Mouse (Mus musculus) MEL (cell line): ENCODE data around the gene Dusp1. TPM values are rescaled to one million over a fixed set of nuclear protein-coding genes. Genes with fewer than 3 reads are reported as not detected.

Source experiments
- DNase-seq: peaks from one replicate; pipeline ENCODE4 v3.0.0; 2011; ENCODE audit warnings: low read depth, low spot score
- H3K27ac ChIP-seq: 2 replicates; pipeline ENCODE4 v1.5.1; 2012; ENCODE audit warnings: low read depth, mild to moderate bottlenecking, control low read depth, low read length, moderate library complexity; ENCODE audit not compliant: control insufficient read depth
- H3K27me3 ChIP-seq, 2 experiments: fragments of 150-350 bp in 1 of 2; sonication (generic) in 1 of 2; 2 replicates each; pipeline ENCODE4 v1.6.1; 2012; ENCODE audit warnings: low read length in 2 of 2, mild to moderate bottlenecking in 2 of 2, improper control_type of control experiment in 1 of 2, moderate library complexity in 1 of 2; ENCODE audit not compliant: insufficient read depth in 2 of 2, control insufficient read depth in 1 of 2
- H3K36me3 ChIP-seq, 2 experiments: 2 replicates each; pipeline ENCODE4 v1.6.1; 2012 to 2014; ENCODE audit warnings: low read length in 2 of 2, improper control_type of control experiment in 1 of 2, inconsistent platforms in 1 of 2, mild to moderate bottlenecking in 1 of 2; ENCODE audit not compliant: insufficient read depth in 2 of 2, control insufficient read depth in 1 of 2
- H3K4me1 ChIP-seq, 2 experiments: fragments of 150-350 bp in 1 of 2; sonication (generic) in 1 of 2; 2 replicates each; pipeline ENCODE4 v1.6.1; 2012; ENCODE audit warnings: low read length in 2 of 2, improper control_type of control experiment in 1 of 2, mild to moderate bottlenecking in 1 of 2; ENCODE audit not compliant: insufficient read depth in 2 of 2, control insufficient read depth in 1 of 2
- H3K4me3 ChIP-seq, 2 experiments: fragments of 150-350 bp in 1 of 2; sonication (generic) in 1 of 2; 2 replicates each; pipeline ENCODE4 v1.5.1; 2012; ENCODE audit warnings: low read depth in 2 of 2, low read length in 2 of 2, mild to moderate bottlenecking in 2 of 2, moderate library complexity in 2 of 2, control low read depth in 1 of 2, improper control_type of control experiment in 1 of 2; ENCODE audit not compliant: control insufficient read depth in 1 of 2, insufficient read depth in 1 of 2
- H3K79me2 ChIP-seq: 2 replicates; pipeline ENCODE4 v1.6.1; 2012; ENCODE audit warnings: mild to moderate bottlenecking, low read length, moderate library complexity; ENCODE audit not compliant: control insufficient read depth, poor library complexity, insufficient read depth
- H3K9ac ChIP-seq: 2 replicates; pipeline ENCODE4 v1.6.1; 2012; ENCODE audit warnings: low read depth, mild to moderate bottlenecking, control low read depth, low read length, moderate library complexity; ENCODE audit not compliant: control insufficient read depth, poor library complexity, severe bottlenecking
- H3K9me3 ChIP-seq: fragments of 150-350 bp; sonication (generic); replicated peaks from 2 replicates; pipeline ENCODE4 v1.6.1; 2012; ENCODE audit warnings: mild to moderate bottlenecking, low read length, improper control_type of control experiment, moderate library complexity; ENCODE audit not compliant: insufficient read depth
- E2F4 ChIP-seq: IDR thresholded peaks from 2 replicates; pipeline ENCODE4 v1.6.1; 2011; ENCODE audit warnings: low read depth, low read length, improper control_type of control experiment, borderline replicate concordance
- EP300 ChIP-seq, 2 experiments: IDR thresholded peaks; 2 replicates each; pipeline ENCODE4 v1.6.1; 2011; ENCODE audit warnings: improper control_type of control experiment in 2 of 2, low read length in 2 of 2, low read depth in 1 of 2, mild to moderate bottlenecking in 1 of 2
- ETS1 ChIP-seq: IDR thresholded peaks from 2 replicates; pipeline ENCODE4 v1.6.1; 2012; ENCODE audit warnings: low read depth, mild to moderate bottlenecking, inconsistent platforms, low read length, improper control_type of control experiment, moderate library complexity
- MAX ChIP-seq: IDR thresholded peaks from 2 replicates; pipeline ENCODE4 v1.6.1; 2011; ENCODE audit warnings: low read length, improper control_type of control experiment
- MXI1 ChIP-seq: IDR thresholded peaks from 2 replicates; pipeline ENCODE4 v1.6.1; 2011; ENCODE audit warnings: mild to moderate bottlenecking, low read depth, low read length, improper control_type of control experiment
- POLR2A ChIP-seq, 2 experiments: IDR thresholded peaks; 2 replicates each; pipeline ENCODE4 v1.6.1; 2011 to 2012; ENCODE audit warnings: low read length in 2 of 2, mild to moderate bottlenecking in 2 of 2, control low read depth in 1 of 2, improper control_type of control experiment in 1 of 2, low read depth in 1 of 2, moderate library complexity in 1 of 2; ENCODE audit not compliant: control insufficient read depth in 1 of 2, insufficient read depth in 1 of 2, poor library complexity in 1 of 2
- POLR2AphosphoS2 ChIP-seq: IDR thresholded peaks from 2 replicates; pipeline ENCODE4 v1.6.1; 2011; ENCODE audit warnings: low read length, improper control_type of control experiment
- RAD21 ChIP-seq: IDR thresholded peaks from 2 replicates; pipeline ENCODE4 v1.6.1; 2011; ENCODE audit warnings: mild to moderate bottlenecking, low read depth, low read length, improper control_type of control experiment
- TCF12 ChIP-seq: IDR thresholded peaks from 2 replicates; pipeline ENCODE4 v1.6.1; 2014; ENCODE audit warnings: low read depth, mild to moderate bottlenecking, inconsistent platforms, low read length, improper control_type of control experiment, moderate library complexity
- USF1 ChIP-seq: IDR thresholded peaks from 2 replicates; pipeline ENCODE4 v1.6.1; 2014; ENCODE audit warnings: low read depth, mild to moderate bottlenecking, inconsistent platforms, low read length, improper control_type of control experiment, moderate library complexity
- ZC3H11A ChIP-seq: IDR thresholded peaks from 2 replicates; pipeline ENCODE4 v1.6.1; 2012; ENCODE audit warnings: low read depth, mild to moderate bottlenecking, inconsistent platforms, low read length, improper control_type of control experiment
- ZKSCAN1 ChIP-seq: IDR thresholded peaks from 2 replicates; pipeline ENCODE4 v1.6.1; 2012; ENCODE audit warnings: low read depth, mild to moderate bottlenecking, inconsistent platforms, low read length, improper control_type of control experiment, moderate library complexity
- polyA plus RNA-seq, 2 experiments: library from polyadenylated mRNA; stranded (reverse) in 1 of 2; unstranded in 1 of 2; fragments of >175 nt in 1 of 2; fragments of >200 nt in 1 of 2; gene quantifications; 2 replicates each; pipeline versions ENCODE4 v1.2.1 to v1.2.4; 2012; ENCODE audit warnings: low replicate concordance in 2 of 2, low read depth in 1 of 2; ENCODE audit not compliant: insufficient read length in 2 of 2, insufficient read depth in 1 of 2, missing spikeins in 1 of 2
- total RNA-seq: library from RNA; depleted of rRNA; stranded (reverse); fragments of 300-350 nt; gene quantifications from 2 replicates; pipeline ENCODE4 v1.2.3, GENCODE M21; 2012; rRNA removed

The Dusp1 gene
- total and polyA plus RNA-seq, 3 experiments, result 0.96 to 5.0 TPM; not detected in 1

DNA sequence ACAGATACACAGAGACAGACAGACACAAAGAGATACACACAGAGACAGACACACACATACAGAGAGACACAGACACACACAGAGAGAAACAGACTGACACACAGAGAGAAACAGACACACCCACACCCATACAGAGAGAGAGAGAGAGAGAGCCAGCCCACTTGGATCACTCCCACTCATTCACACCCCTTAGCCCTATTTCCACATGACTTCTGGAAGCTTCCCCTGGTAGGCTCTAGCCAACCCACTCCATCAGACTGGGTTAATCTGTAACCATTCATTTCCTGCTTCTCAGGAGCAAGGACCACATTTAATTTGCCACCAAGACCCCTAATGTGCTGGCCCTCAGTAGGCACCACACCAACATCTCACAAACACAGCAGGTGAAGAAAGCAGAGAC is 104.4 kb downstream of the Dusp1 start:
- Histone ChIP-seq H3K27me3 (no peaks in the 10 kb centered on the region; a peak in 1 of 4 replicates), H3K27ac (no peak overlapping the region), H3K9ac (no peak overlapping the region), H3K4me1 (0 out of 4 replicates have a peak, but pooled peaks cover 0 to under 1% of the 10 kb centered on the region in 2 experiments), H3K36me3 (no peaks in the 10 kb centered on the region), H3K4me3 (no peak overlapping the region), H3K79me2 (no peaks in the 10 kb centered on the region), H3K9me3 (no peaks in the 10 kb centered on the region)
- TF ChIP-seq EP300 (IDR thresholded peaks at IDR 0.05; ENCODE audit: low read depth in 1 of 2, low read length in 2 of 2) (no peak), ZC3H11A (no peak), MAX (no peak), MXI1 (no peak), USF1 (no peak), ZKSCAN1 (no peak), RAD21 (no peak), ETS1 (no peak), E2F4 (no peak), TCF12 (no peak), POLR2A (IDR thresholded peaks at IDR 0.05; ENCODE audit: control insufficient read depth in 1 of 2, insufficient read depth in 1 of 2, low read depth in 1 of 2, low read length in 2 of 2, poor library complexity in 1 of 2) (no peak), POLR2AphosphoS2 (no peak)
- no peak for DNase-seq

Other genes with a start within 250 kb of the Dusp1 start
- gene Neurl1b, start 147.3 kb downstream of the Dusp1 start, total RNA-seq, result 0.12 and 0.13 TPM in 2 replicates
- gene Neurl1b, start 147.3 kb downstream of the Dusp1 start, polyA plus RNA-seq, result under 1 TPM in 1 of 2 experiments, not detected in 1; 0.28 TPM
- 73.8 and 78.5 TPM in 2 replicates for gene Ergic1, start 639 bp downstream of the Dusp1 start, total RNA-seq
- gene Ergic1, start 639 bp downstream of the Dusp1 start, polyA plus RNA-seq, result 100 to 1,000 TPM in 1 of 2 experiments, 10 to 100 TPM in 1; 95.6 to 730 TPM
- 163 and 173 TPM in 2 replicates for gene Atp6v0e, start 101.1 kb upstream of the Dusp1 start, total RNA-seq
- 100 to 1,000 TPM in 1 of 2 experiments, not detected in 1; 200 TPM for gene Atp6v0e, start 101.1 kb upstream of the Dusp1 start, polyA plus RNA-seq
- gene Crebrf, start 153.5 kb upstream of the Dusp1 start, total RNA-seq, result 2.9 and 3.8 TPM in 2 replicates
- 1 to 10 TPM in 1 of 2 experiments, not detected in 1; 1.3 TPM for gene Crebrf, start 153.5 kb upstream of the Dusp1 start, polyA plus RNA-seq
- gene Bnip1, start 218.9 kb upstream of the Dusp1 start, total RNA-seq, result 34.8 and 44.1 TPM in 2 replicates
- gene Bnip1, start 218.9 kb upstream of the Dusp1 start, polyA plus RNA-seq, result 10 to 100 TPM in 1 of 2 experiments, not detected in 1; 44.2 TPM